Mouse (Mus musculus): ENCODE results near the gene Glrp1. TPM values are rescaled to one million over a fixed set of nuclear protein-coding genes. Genes with fewer than 3 reads are reported as not detected.

The Glrp1 gene
- polyA plus RNA-seq, 2 experiments, result 0.09 TPM; not detected in 1

DNA sequence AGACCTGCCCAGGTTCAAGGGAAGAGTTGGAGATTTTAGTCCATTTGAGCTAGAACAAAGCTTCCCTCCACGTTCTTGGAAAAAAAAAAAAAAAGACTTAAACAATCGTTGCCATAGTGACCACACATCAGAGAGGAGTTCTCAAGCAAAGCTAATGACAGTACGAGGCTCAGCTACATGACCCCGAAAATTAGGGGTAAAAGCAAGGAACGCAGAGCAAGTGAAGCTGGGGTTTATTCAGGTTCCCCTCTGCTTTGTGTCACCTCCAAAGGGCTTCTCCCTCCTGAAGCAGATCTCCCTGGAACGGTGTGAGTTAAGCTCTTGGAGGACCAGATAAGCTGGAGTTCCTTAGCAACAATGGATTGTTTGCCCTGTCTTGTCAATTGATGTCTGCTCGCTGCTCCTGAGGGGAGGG is 5.3 kb downstream of the Glrp1 start:
- no peak overlapping the region for H3K27ac ChIP-seq
- TF ChIP-seq EP300 (IDR thresholded peaks at IDR 0.05; ENCODE audit: low read depth) (no peak), CTCF (IDR thresholded peaks at IDR 0.05; ENCODE audit: low read depth) (no peak)
- 39% methylated on average over 7 of the region's 7 CpGs for WGBS (ENCODE audit: insufficient replicate concordance)

DNA sequence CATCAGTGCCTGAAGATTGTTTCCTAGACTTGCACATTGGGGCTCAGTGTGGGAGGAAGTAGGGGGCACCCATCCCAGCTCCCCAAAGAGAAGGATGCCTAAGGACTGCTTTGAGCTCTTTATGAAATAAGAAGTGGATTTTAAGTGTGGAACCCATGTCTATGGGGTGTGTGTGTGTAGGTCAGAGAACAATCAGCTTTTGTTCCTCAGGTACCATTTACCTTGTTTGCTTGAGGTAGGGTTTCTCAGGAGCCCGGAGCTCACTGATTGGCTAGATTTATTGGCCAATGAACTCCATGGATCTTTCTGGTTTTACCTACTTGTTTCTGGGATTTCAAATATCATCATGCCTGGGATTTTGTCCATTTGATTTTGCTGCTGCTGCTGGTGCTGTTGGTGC is 7.0 kb downstream of the Glrp1 start:
- WGBS (ENCODE audit: insufficient replicate concordance), result 85% methylated on average over 1 of the region's 1 CpGs
- Histone ChIP-seq H3K27me3 (ENCODE audit: control insufficient read depth, insufficient read depth, low read length) (no peaks in the 10 kb centered on the region), H3K9ac (replicated peaks) (no peak overlapping the region), H3K4me3 (ENCODE audit: insufficient read depth in 1 of 2, low read depth in 2 of 2, low read length in 2 of 2) (no peak overlapping the region), H3K36me3 (replicated peaks; ENCODE audit: control insufficient read depth, insufficient read depth, low read depth) (no peaks in the 10 kb centered on the region), H3K27ac (no peak overlapping the region), H3K4me1 (replicated peaks; ENCODE audit: control insufficient read depth in 2 of 2, insufficient read depth in 2 of 2, low read length in 1 of 2) (peaks cover 0 to 20% of the 10 kb centered on the region in 2 experiments; a peak in 2 of 4 replicates), H3K9me3 (ENCODE audit: control insufficient read depth, low read length) (no peaks in the 10 kb centered on the region), H3K4me2 (ENCODE audit: low read depth) (no peak overlapping the region)
- ATAC-seq (ENCODE audit: insufficient read depth), result no peak
- TF ChIP-seq CTCF (IDR thresholded peaks at IDR 0.05; ENCODE audit: low read depth) (no peak), EP300 (IDR thresholded peaks at IDR 0.05; ENCODE audit: low read depth) (no peak)
- DNase-seq (ENCODE audit: low read depth in 3 of 3, low spot score in 3 of 3), result no peak

More for the DNA sequence above, 5.3 kb downstream of the Glrp1 start:
- no peak overlapping the region for H3K9ac ChIP-seq (replicated peaks)
- no peaks in the 10 kb centered on the region for H3K27me3 ChIP-seq (ENCODE audit: control insufficient read depth, insufficient read depth, low read length)
- H3K9me3 ChIP-seq (ENCODE audit: control insufficient read depth, low read length), result no peaks in the 10 kb centered on the region
- no peak overlapping the region for H3K4me2 ChIP-seq (ENCODE audit: low read depth)
- peaks cover 0 to 11% of the 10 kb centered on the region in 2 experiments; a peak in 2 of 4 replicates for H3K4me1 ChIP-seq (replicated peaks; ENCODE audit: control insufficient read depth in 2 of 2, insufficient read depth in 2 of 2, low read length in 1 of 2)
- no peaks in the 10 kb centered on the region for H3K36me3 ChIP-seq (replicated peaks; ENCODE audit: control insufficient read depth, insufficient read depth, low read depth)
- no peak for DNase-seq (ENCODE audit: low read depth in 3 of 3, low spot score in 3 of 3)
- no peak overlapping the region for H3K4me3 ChIP-seq (ENCODE audit: insufficient read depth in 1 of 2, low read depth in 2 of 2, low read length in 2 of 2)
- no peak for ATAC-seq (ENCODE audit: insufficient read depth)

DNA sequence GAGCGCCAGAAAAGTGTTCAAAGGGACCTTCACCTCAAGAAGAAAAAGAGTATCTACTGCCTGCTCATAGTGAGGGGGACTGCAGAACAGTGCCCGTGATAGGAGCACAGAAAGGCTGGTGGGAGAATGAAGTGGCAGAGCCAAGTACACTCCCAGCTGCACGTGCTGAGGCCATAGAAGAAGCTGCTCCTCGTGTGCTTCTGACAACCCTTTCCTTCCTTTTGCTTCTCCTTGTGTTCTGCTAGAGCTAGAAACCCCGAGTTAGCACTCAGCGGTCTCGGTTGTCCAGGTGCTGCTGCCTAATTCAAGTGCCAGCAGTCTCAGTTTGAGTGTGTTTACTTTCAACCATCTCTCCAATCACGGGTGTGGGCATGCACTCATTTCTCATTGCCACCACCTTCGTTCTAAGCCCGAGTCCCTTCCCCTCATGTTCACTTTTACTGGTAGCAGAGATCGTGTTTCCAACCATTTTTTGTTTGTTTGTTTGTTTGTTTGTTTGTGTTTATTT is 10.6 kb downstream of the Glrp1 start:
- ATAC-seq (ENCODE audit: insufficient read depth), result no peak
- H3K27me3 ChIP-seq (ENCODE audit: control insufficient read depth, insufficient read depth, low read length), result no peaks in the 10 kb centered on the region
- peaks cover 6 to 38% of the 10 kb centered on the region in 2 experiments for H3K4me1 ChIP-seq (replicated peaks; ENCODE audit: control insufficient read depth in 2 of 2, insufficient read depth in 2 of 2, low read length in 1 of 2)
- no peak for DNase-seq (ENCODE audit: low read depth in 3 of 3, low spot score in 3 of 3)
- no peak overlapping the region for H3K4me3 ChIP-seq (ENCODE audit: insufficient read depth in 1 of 2, low read depth in 2 of 2, low read length in 2 of 2)
- H3K9me3 ChIP-seq (ENCODE audit: control insufficient read depth, low read length), result no peaks in the 10 kb centered on the region
- no peaks in the 10 kb centered on the region for H3K36me3 ChIP-seq (replicated peaks; ENCODE audit: control insufficient read depth, insufficient read depth, low read depth)
- no peak overlapping the region for H3K9ac ChIP-seq (replicated peaks)
- WGBS (ENCODE audit: insufficient replicate concordance), result 63% methylated on average over 11 of the region's 11 CpGs
- H3K4me2 ChIP-seq (ENCODE audit: low read depth), result no peak overlapping the region
- H3K27ac ChIP-seq, result no peak overlapping the region
- TF ChIP-seq CTCF (IDR thresholded peaks at IDR 0.05; ENCODE audit: low read depth) (no peak), EP300 (IDR thresholded peaks at IDR 0.05; ENCODE audit: low read depth) (no peak)

DNA sequence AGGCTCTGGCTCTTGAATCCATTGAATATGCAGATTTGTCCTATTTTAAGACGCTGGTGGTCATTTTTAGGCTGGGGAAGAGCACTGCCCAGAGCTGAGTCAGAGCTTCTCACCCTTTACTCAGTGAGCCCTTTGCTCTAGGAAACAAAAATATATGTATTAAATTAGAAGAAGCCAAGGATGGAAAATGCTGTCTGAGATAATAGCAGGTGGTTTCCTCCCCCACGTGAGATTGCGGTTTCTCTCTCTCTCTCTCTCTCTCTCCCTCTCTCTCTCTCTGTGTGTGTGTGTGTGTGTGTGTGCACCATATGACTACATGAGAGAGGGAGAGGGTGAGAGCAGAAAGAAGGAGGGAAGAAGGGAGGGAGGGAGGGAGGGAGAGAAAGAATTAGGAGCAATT is 12.5 kb downstream of the Glrp1 start:
- no peaks in the 10 kb centered on the region for H3K36me3 ChIP-seq (replicated peaks; ENCODE audit: control insufficient read depth, insufficient read depth, low read depth)
- DNase-seq (ENCODE audit: low read depth in 3 of 3, low spot score in 3 of 3) (no peak), ATAC-seq (ENCODE audit: insufficient read depth) (no peak)
- no peak overlapping the region for H3K4me2 ChIP-seq (ENCODE audit: low read depth)
- WGBS (ENCODE audit: insufficient replicate concordance), result 28% methylated on average over 3 of the region's 3 CpGs
- peaks cover 20 to 54% of the 10 kb centered on the region in 2 experiments for H3K4me1 ChIP-seq (replicated peaks; ENCODE audit: control insufficient read depth in 2 of 2, insufficient read depth in 2 of 2, low read length in 1 of 2)
- H3K27ac ChIP-seq, result no peak overlapping the region
- H3K27me3 ChIP-seq (ENCODE audit: control insufficient read depth, insufficient read depth, low read length), result no peaks in the 10 kb centered on the region
- H3K9ac ChIP-seq (replicated peaks), result no peak overlapping the region
- TF ChIP-seq CTCF (IDR thresholded peaks at IDR 0.05; ENCODE audit: low read depth), result no peak
- TF ChIP-seq EP300 (IDR thresholded peaks at IDR 0.05; ENCODE audit: low read depth), result no peak
- no peaks in the 10 kb centered on the region for H3K9me3 ChIP-seq (ENCODE audit: control insufficient read depth, low read length)
- H3K4me3 ChIP-seq (ENCODE audit: insufficient read depth in 1 of 2, low read depth in 2 of 2, low read length in 2 of 2), result no peak overlapping the region

DNA sequence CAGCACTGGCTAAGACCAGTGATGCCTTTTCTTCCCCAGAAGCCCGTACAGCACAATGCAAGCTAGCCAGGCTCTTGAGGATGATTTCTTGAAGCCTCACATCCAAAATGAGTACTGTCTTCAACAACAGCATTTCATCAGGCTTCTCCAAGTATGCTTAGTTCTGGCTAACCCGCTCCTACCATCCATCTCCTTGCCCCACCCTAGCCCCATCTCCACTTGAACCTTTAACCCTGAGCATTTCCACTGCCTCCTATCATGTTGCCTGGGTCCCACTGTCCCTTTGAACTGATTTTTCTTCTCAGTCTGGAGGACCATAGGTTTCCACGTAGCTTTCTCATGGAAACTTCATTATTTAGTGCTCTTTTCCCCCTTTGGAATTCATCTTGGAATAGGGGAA is 17.5 kb downstream of the Glrp1 start:
- Histone ChIP-seq H3K27me3 (ENCODE audit: control insufficient read depth, insufficient read depth, low read length) (no peaks in the 10 kb centered on the region), H3K27ac (peak overlapping the region; percentile 95), H3K4me3 (ENCODE audit: insufficient read depth in 1 of 2, low read depth in 2 of 2, low read length in 2 of 2) (peak overlapping the region; percentile 4 to 35; a peak in 3 of 4 replicates), H3K9ac (replicated peaks) (peak overlapping the region; percentile 19; the same call in 1 of the 2 replicates), H3K4me1 (replicated peaks; ENCODE audit: control insufficient read depth in 2 of 2, insufficient read depth in 2 of 2, low read length in 1 of 2) (peaks cover 58 to 87% of the 10 kb centered on the region in 2 experiments), H3K9me3 (ENCODE audit: control insufficient read depth, low read length) (no peaks in the 10 kb centered on the region), H3K36me3 (replicated peaks; ENCODE audit: control insufficient read depth, insufficient read depth, low read depth) (no peaks in the 10 kb centered on the region), H3K4me2 (ENCODE audit: low read depth) (peak overlapping the region; percentile 74)
- DNase-seq (ENCODE audit: low read depth in 3 of 3, low spot score in 3 of 3), result no peak
- no peak for TF ChIP-seq CTCF (IDR thresholded peaks at IDR 0.05; ENCODE audit: low read depth)
- WGBS (ENCODE audit: insufficient replicate concordance), result 34% methylated on average over 3 of the region's 3 CpGs
- ATAC-seq (ENCODE audit: insufficient read depth), result peak; percentile 73

Data from liver, embryonic 14.5 days (tissue).